Mouse (Mus musculus) midbrain, embryonic 15.5 days (tissue): ENCODE results near the gene Fez2. TPM values are rescaled to one million over a fixed set of nuclear protein-coding genes. Genes with fewer than 3 reads are reported as not detected.

ENCODE experiments used
- ATAC-seq: fragments of 200-750 bp; cut with Nextera tagmentation; replicated peaks from 2 replicates; pipeline ENCODE4 v1.8.0; 2017; ENCODE audit warnings: moderate TSS enrichment
- H3K27ac ChIP-seq: fragments of 300-500 bp; sonication (generic); 2 replicates; pipeline ENCODE4 v1.5.1; 2015; ENCODE audit warnings: mild to moderate bottlenecking, inconsistent platforms
- H3K27me3 ChIP-seq: fragments of 300-500 bp; sonication (generic); replicated peaks from 2 replicates; pipeline ENCODE4 v1.6.1; 2015; ENCODE audit warnings: inconsistent platforms
- H3K36me3 ChIP-seq: fragments of 300-500 bp; sonication (generic); replicated peaks from 2 replicates; pipeline ENCODE4 v1.6.1; 2015; ENCODE audit warnings: inconsistent platforms
- H3K4me1 ChIP-seq: fragments of 300-500 bp; sonication (generic); 2 replicates; pipeline ENCODE4 v1.6.1; 2015; ENCODE audit warnings: inconsistent platforms
- H3K4me2 ChIP-seq: fragments of 300-500 bp; sonication (generic); 2 replicates; pipeline ENCODE4 v1.6.1; 2015; ENCODE audit warnings: inconsistent platforms, mild to moderate bottlenecking, moderate library complexity
- H3K4me3 ChIP-seq: fragments of 300-500 bp; sonication (generic); 2 replicates; pipeline ENCODE4 v1.5.1; 2015; ENCODE audit warnings: mild to moderate bottlenecking, inconsistent platforms
- H3K9ac ChIP-seq: fragments of 300-500 bp; sonication (generic); 2 replicates; pipeline ENCODE4 v1.6.1; 2015; ENCODE audit warnings: mild to moderate bottlenecking, inconsistent platforms
- H3K9me3 ChIP-seq: fragments of 300-500 bp; sonication (generic); 2 replicates; pipeline ENCODE4 v1.6.1; 2016; ENCODE audit warnings: inconsistent platforms
- WGBS: fragments of 180-500 bp; shearing (Covaris S2); methylation state at CpG from one replicate; pipeline ENCODE4 v1.1.7; 2015; ENCODE audit warnings: mixed read lengths; 5-methylcytosine and 5-hydroxymethylcytosine counted together
- polyA plus RNA-seq: library from polyadenylated mRNA; unstranded; fragments of >200 nt; fragmentation: Nextera tagmentation; extraction: Ambion mirVana; gene quantifications from 2 replicates; pipeline ENCODE4 v1.2.1, GENCODE M21; 2015

Gene Fez2
- polyA plus RNA-seq, 1 experiment from 2014 or later: 47.8 TPM

DNA sequence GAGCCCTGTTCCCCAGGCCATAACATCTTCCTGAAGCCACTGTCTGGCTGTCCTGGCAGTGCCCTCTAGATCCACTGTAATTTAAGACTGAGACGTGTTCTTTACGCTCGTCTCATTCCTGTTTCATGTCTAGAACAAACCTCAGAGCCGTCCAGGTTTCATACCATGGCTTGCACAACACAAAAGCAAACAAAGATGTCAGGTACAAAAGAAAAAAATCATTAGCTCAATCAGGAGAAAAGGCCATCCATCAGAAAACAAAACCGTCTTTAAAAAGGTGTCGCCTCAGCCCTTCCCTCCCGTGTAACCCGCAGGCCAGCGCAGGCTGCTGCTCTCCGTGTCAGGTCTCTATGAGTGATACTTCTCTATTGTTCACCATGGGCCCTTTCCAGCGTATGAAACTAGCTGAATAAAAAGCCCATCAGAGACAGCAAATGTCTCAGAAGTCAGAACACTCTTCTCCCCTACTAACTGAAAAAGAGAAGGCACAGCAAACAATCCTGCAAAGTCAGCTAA lies 38.2 kb downstream of the Fez2 start:
- H3K4me1 ChIP-seq: no peaks in the 10 kb centered on the region
- no peaks in the 10 kb centered on the region for H3K27me3 ChIP-seq
- H3K9me3 ChIP-seq: no peaks in the 10 kb centered on the region
- H3K36me3 ChIP-seq: no peaks in the 10 kb centered on the region
- no peak overlapping the region for H3K4me2 ChIP-seq
- H3K4me3 ChIP-seq: no peak overlapping the region
- H3K27ac ChIP-seq: no peak overlapping the region
- ATAC-seq: no peak
- 73% methylated on average over 11 of the region's 11 CpGs for WGBS
- H3K9ac ChIP-seq: no peak overlapping the region

- Histone ChIP-seq H3K9ac (no peak overlapping the region), H3K27ac (no peak overlapping the region), H3K36me3 (no peaks in the 10 kb centered on the region), H3K4me3 (no peak overlapping the region), H3K4me2 (no peak overlapping the region), H3K4me1 (no peaks in the 10 kb centered on the region), H3K9me3 (no peaks in the 10 kb centered on the region), H3K27me3 (no peaks in the 10 kb centered on the region)
- 88% methylated on average over 8 of the region's 8 CpGs for WGBS
- no peak for ATAC-seq
These were observed 38.7 kb downstream of the Fez2 start for GRCm38 (mm10) chr17:78379079-78379729.

DNA sequence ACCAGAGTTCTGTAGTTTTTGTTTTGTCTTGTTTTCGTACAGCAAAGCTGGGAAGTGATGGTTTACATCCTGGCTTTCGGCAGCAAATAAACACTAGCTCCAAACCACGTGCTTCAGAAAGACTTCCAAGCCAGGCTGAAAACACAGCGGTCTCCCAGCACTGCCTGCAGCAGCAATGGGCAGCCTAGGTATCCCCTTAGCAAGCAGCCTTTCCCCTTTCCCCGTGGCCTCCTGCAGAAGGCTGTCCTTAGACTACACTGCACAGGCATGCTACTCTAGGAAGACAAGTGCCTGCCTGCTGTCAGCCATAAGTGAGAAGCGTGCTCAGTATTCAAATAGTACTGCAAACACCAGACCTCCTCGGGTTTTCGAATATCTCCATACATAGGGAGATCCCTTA lies 41.4 kb downstream of the Fez2 start:
- H3K27me3 ChIP-seq: no peaks in the 10 kb centered on the region
- H3K9me3 ChIP-seq: no peaks in the 10 kb centered on the region
- no peak overlapping the region for H3K4me2 ChIP-seq
- H3K9ac ChIP-seq: no peak overlapping the region
- H3K27ac ChIP-seq: no peak overlapping the region
- WGBS: 66% methylated on average over 8 of the region's 8 CpGs
- H3K4me3 ChIP-seq: no peak overlapping the region
- no peaks in the 10 kb centered on the region for H3K36me3 ChIP-seq
- ATAC-seq: no peak
- no peaks in the 10 kb centered on the region for H3K4me1 ChIP-seq

DNA sequence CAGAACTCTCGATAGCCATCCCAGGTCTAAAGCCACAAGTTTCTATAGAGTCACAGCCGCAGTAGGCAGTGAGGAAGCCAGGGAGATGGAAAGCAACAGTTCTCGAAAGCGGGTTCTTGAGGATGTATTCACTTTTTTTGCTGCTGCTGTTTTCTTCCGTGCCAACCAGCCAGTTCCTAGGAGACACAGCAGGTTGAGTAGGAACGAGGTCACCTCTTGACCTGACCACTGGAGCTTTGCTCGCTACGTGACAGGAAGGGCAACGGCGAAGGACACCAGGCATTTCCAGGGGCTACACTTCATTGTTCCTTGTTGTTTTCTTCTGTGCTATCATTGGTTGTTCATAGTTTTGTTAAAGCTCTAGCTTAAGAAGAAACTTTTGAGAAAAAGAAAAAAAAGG lies 43.2 kb downstream of the Fez2 start:
- WGBS: 40% methylated on average over 10 of the region's 10 CpGs

DNA sequence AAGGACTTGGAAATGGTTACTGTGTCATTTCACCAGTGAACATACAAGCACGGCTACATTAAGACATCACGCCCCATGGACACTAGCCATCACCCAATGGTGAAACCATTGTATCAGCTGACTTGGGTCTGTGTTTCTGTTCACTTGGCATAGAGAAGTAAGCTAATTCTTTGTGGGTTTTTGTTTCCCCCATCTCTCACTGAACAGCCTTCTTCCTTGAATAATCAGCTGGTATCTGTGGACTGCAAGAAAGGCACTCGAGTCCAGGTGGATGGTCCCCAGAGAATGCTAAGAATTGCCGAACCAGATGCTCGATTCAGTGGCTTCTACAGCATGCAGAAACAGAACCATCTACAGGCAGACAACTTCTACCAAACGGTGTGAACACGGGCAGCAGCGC lies 44.1 kb downstream of the Fez2 start:
- ATAC-seq: no peak
- no peak overlapping the region for H3K4me2 ChIP-seq
- H3K27ac ChIP-seq: no peak overlapping the region
- H3K9ac ChIP-seq: no peak overlapping the region
- no peak overlapping the region for H3K4me3 ChIP-seq
- 90% methylated on average over 8 of the region's 8 CpGs for WGBS
- no peaks in the 10 kb centered on the region for H3K27me3 ChIP-seq
- no peaks in the 10 kb centered on the region for H3K36me3 ChIP-seq
- H3K4me1 ChIP-seq: no peaks in the 10 kb centered on the region
- H3K9me3 ChIP-seq: no peaks in the 10 kb centered on the region

More for the DNA sequence above, 43.2 kb downstream of the Fez2 start:
- no peak overlapping the region for H3K9ac ChIP-seq
- H3K4me3 ChIP-seq: no peak overlapping the region
- H3K4me2 ChIP-seq: no peak overlapping the region
- no peaks in the 10 kb centered on the region for H3K36me3 ChIP-seq
- no peaks in the 10 kb centered on the region for H3K9me3 ChIP-seq
- no peaks in the 10 kb centered on the region for H3K27me3 ChIP-seq
- H3K27ac ChIP-seq: no peak overlapping the region
- no peak for ATAC-seq
- no peaks in the 10 kb centered on the region for H3K4me1 ChIP-seq

GRCm38 (mm10) chr17:78373174-78373573 lies 44.8 kb downstream of the Fez2 start:
- WGBS: 91% methylated on average over 6 of the region's 6 CpGs
- Histone ChIP-seq H3K4me1 (no peaks in the 10 kb centered on the region), H3K27ac (no peak overlapping the region), H3K9me3 (no peaks in the 10 kb centered on the region), H3K4me2 (no peak overlapping the region), H3K36me3 (no peaks in the 10 kb centered on the region), H3K4me3 (no peak overlapping the region), H3K27me3 (no peaks in the 10 kb centered on the region), H3K9ac (no peak overlapping the region)
- no peak for ATAC-seq

- Histone ChIP-seq H3K9ac (no peak overlapping the region), H3K27me3 (no peaks in the 10 kb centered on the region), H3K4me3 (no peak overlapping the region), H3K36me3 (0 out of 2 replicates have a peak, but pooled peaks cover 5% of the 10 kb centered on the region), H3K4me2 (no peak overlapping the region), H3K4me1 (no peaks in the 10 kb centered on the region), H3K9me3 (no peaks in the 10 kb centered on the region), H3K27ac (no peak overlapping the region)
- ATAC-seq: no peak
- 100% methylated on average over 1 of the region's 1 CpGs for WGBS
These were observed 47.5 kb downstream of the Fez2 start for GRCm38 (mm10) chr17:78370445-78370844.

GRCm38 (mm10) chr17:78368481-78368880 lies 49.5 kb downstream of the Fez2 start:
- Histone ChIP-seq H3K9ac (no peak overlapping the region), H3K4me1 (no peaks in the 10 kb centered on the region), H3K27me3 (no peaks in the 10 kb centered on the region), H3K9me3 (no peaks in the 10 kb centered on the region), H3K27ac (no peak overlapping the region), H3K4me3 (no peak overlapping the region), H3K36me3 (0 out of 2 replicates have a peak, but pooled peaks cover 5% of the 10 kb centered on the region), H3K4me2 (no peak overlapping the region)
- WGBS: 48% methylated on average over 8 of the region's 8 CpGs
- peak; percentile 71 for ATAC-seq

- 89% methylated on average over 7 of the region's 7 CpGs for WGBS
- no peak overlapping the region for H3K27ac ChIP-seq
- no peak for ATAC-seq
These were observed 51.9 kb downstream of the Fez2 start for GRCm38 (mm10) chr17:78366070-78366469.

DNA sequence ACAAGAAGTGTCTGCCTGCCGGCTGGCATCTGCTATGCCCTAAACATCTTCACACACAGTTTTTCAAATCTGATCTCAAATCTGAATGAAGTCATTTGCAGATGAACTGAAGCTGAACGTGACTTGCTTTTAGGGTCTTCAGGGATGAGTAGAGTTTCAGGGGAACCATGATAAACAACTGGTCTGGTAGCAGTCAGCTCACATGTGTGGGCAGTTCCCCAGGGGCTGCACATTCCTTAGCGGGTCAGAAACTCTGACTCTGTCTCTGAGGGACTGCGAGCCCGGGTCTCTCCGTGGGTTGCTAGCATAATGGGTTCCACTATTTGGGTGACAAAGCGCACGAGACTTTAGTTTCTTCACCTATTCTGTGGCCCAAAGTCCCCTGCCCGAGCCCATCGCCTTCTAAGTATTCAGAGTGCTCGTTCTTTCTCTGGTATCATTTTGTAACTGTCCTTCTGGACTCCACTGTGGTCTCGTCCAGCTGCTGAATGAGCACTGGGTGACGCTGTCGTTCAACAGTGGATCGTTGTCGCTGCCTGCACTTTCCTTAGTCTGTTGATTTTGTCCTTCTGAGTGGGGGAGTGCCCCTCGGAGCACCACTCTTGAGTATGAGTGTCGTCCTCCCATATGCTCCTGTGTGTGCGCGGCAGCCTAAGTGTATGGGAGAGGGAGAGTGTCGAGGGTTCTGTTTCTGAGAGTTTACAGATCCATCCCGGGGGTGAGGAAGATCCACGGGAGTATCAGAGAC lies 53.2 kb downstream of the Fez2 start:
- H3K9me3 ChIP-seq: no peaks in the 10 kb centered on the region
- no peak overlapping the region for H3K4me3 ChIP-seq
- 0 out of 2 replicates have a peak, but pooled peaks cover 5% of the 10 kb centered on the region for H3K36me3 ChIP-seq
- no peak overlapping the region for H3K27ac ChIP-seq
- no peak for ATAC-seq
- WGBS: 89% methylated on average over 23 of the region's 23 CpGs
- H3K4me2 ChIP-seq: no peak overlapping the region
- H3K4me1 ChIP-seq: no peaks in the 10 kb centered on the region
- no peak overlapping the region for H3K9ac ChIP-seq
- H3K27me3 ChIP-seq: no peaks in the 10 kb centered on the region

More at GRCm38 (mm10) chr17:78366070-78366469, 51.9 kb downstream of the Fez2 start:
- Histone ChIP-seq H3K4me1 (no peaks in the 10 kb centered on the region), H3K36me3 (0 out of 2 replicates have a peak, but pooled peaks cover 5% of the 10 kb centered on the region), H3K4me2 (no peak overlapping the region), H3K9ac (no peak overlapping the region), H3K27me3 (no peaks in the 10 kb centered on the region), H3K9me3 (no peaks in the 10 kb centered on the region), H3K4me3 (no peak overlapping the region)

- Histone ChIP-seq H3K36me3 (no peaks in the 10 kb centered on the region), H3K9ac (no peak overlapping the region), H3K27ac (no peak overlapping the region), H3K4me1 (0 out of 2 replicates have a peak, but pooled peaks cover 6% of the 10 kb centered on the region), H3K27me3 (no peaks in the 10 kb centered on the region), H3K4me3 (no peak overlapping the region), H3K9me3 (no peaks in the 10 kb centered on the region), H3K4me2 (no peak overlapping the region)
- 88% methylated on average over 13 of the region's 13 CpGs for WGBS
- no peak for ATAC-seq
These were observed 55.8 kb downstream of the Fez2 start for GRCm38 (mm10) chr17:78361939-78362728.

- H3K36me3 ChIP-seq: no peaks in the 10 kb centered on the region
- H3K27ac ChIP-seq: no peak overlapping the region; the same call in 1 of the 2 replicates
- no peaks in the 10 kb centered on the region for H3K9me3 ChIP-seq
- H3K4me2 ChIP-seq: no peak overlapping the region
- H3K27me3 ChIP-seq: no peaks in the 10 kb centered on the region
- H3K4me3 ChIP-seq: no peak overlapping the region
- 53% methylated on average over 7 of the region's 7 CpGs for WGBS
- H3K9ac ChIP-seq: no peak overlapping the region
- ATAC-seq: 0 out of 2 replicates have a peak, but pooled peaks have one; percentile 13
- peaks cover 10% of the 10 kb centered on the region; the same call in 1 of the 2 replicates for H3K4me1 ChIP-seq
These were observed 59.7 kb downstream of the Fez2 start for GRCm38 (mm10) chr17:78358251-78358726.
